Mouse (Mus musculus): Measurements from ENCODE around the gene Fn3k.
A peak's percentile ranks its signal among the peaks of the same experiment; 100 is the strongest.

- peak; percentile 91 for TF ChIP-seq CTCF (IDR thresholded peaks at IDR 0.05; ENCODE audit: control insufficient read depth, insufficient read depth, low read length)
- TF ChIP-seq POLR2A (IDR thresholded peaks at IDR 0.05; ENCODE audit: borderline replicate concordance, control insufficient read depth, low read depth, low read length), result no peak
These were observed 41.1 kb downstream of the Fn3k start for GRCm38 (mm10) chr11:121475699-121476415.
